Mouse (Mus musculus): ENCODE measurements around the gene Olfr745.

The Olfr745 gene

GRCm38 (mm10) chr14:50639088-50639487, at the start of gene Olfr745:
TSS of gene Olfr745 (plus strand) at chr14:50639388.
- no peak for DNase-seq (ENCODE audit: inconsistent ontology term)

- DNase-seq (ENCODE audit: inconsistent ontology term): no peak
These were observed 24.6 kb upstream of the Olfr745 start, which contains the start of gene Olfr744 for GRCm38 (mm10) chr14:50614579-50614978. TSS of gene Olfr744 (plus strand) at chr14:50614879.

- no peak for DNase-seq (ENCODE audit: inconsistent ontology term)
These were observed 7.6 kb downstream of the Olfr745 start, which contains the start of gene Olfr746 for GRCm38 (mm10) chr14:50646783-50647182. TSS of gene Olfr746 (plus strand) at chr14:50647083.

- no peak for DNase-seq (ENCODE audit: inconsistent ontology term)
These were observed 53.9 kb downstream of the Olfr745 start, which contains the start of gene Olfr747 for GRCm38 (mm10) chr14:50693106-50693505. TSS of gene Olfr747 (minus strand) at chr14:50693206.
